Mouse (Mus musculus): ENCODE results near the gene Galnt17. TPM values are rescaled to one million over a fixed set of nuclear protein-coding genes. Genes with fewer than 3 reads are reported as not detected.

The Galnt17 gene
- total RNA-seq, 2 experiments from 2014 or later, result not detected

DNA sequence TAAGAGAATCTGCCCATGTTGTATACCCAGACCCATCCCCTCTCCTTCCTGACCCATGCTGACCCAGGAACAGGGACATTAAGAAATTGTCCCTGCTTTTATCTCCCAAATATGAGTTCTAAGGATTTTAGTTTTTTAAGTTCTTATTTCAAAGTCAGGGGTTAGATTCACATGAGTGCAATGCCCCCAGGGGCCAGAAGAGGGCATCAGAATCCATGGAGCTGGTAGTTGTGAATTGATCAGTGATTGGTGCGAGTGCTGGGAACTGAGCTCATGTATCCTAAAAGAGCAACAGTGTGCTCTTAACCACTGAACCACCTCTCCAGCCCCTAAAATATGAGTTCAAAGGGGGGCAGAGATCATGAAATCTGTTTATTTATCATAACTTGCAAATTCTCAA is 438.4 kb downstream of the Galnt17 start:
- ATAC-seq (replicated peaks; ENCODE audit: low FRiP score, poor library complexity, severe bottlenecking), result no peak

DNA sequence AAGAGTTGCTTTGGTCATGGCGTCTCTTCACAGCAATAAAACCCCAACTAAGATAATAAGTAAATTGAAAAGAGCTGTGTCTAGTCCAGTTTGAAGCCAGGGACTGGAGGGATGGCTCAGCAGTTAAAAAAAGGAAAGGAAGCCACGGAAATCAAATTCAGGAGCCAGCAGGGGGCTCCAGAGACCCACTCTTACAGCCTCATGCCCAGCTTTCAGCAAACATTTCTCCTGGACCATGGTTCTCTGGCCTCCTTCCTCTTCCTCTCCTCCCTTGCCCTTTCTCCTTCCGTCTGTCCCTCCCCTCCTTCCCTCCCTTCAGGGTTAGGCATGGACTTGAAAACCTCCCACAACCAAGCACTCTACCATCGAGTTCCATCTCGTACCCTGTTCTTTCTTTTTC is 446.0 kb downstream of the Galnt17 start:
- ATAC-seq (replicated peaks; ENCODE audit: low FRiP score, poor library complexity, severe bottlenecking), result no peak

DNA sequence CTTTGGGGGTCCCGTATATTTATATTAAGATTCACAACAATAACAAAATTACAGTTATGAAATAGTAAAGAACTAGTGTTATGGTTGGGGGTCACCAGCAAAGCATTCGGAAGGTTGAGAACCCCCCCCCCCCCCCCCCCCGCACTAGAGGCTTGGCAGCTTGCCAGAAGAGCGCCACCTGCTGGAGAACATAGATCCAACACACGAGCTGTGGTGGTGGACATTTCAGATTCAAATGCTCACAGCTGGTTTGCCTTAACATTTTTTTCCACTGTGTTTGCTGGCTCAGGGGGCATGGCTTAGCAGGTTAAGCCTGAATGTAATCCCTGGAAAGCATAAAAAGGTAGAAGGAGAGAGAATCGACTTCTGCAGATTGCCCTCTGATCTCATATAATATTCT is 448.6 kb downstream of the Galnt17 start:
- ATAC-seq (replicated peaks; ENCODE audit: low FRiP score, poor library complexity, severe bottlenecking), result no peak

DNA sequence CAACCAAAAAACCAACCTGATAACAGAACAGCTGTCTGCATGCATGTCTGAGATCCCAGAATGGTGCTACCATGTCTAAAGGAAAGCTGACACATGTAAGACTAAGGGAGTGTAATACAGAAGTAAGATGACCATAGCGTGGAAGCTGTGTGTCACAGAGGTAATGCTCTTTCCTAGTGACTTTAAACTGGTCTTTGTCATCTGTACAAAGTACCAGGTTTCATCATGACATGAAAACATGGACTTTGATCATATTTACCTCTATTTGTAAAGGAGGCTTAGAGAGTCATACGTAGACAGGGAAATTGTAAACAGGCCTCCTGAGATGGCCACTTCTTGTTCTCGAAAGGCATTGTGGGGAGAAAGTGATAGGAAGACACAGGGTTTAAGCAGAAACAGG is 449.6 kb downstream of the Galnt17 start:
- ATAC-seq (replicated peaks; ENCODE audit: low FRiP score, poor library complexity, severe bottlenecking), result no peak

DNA sequence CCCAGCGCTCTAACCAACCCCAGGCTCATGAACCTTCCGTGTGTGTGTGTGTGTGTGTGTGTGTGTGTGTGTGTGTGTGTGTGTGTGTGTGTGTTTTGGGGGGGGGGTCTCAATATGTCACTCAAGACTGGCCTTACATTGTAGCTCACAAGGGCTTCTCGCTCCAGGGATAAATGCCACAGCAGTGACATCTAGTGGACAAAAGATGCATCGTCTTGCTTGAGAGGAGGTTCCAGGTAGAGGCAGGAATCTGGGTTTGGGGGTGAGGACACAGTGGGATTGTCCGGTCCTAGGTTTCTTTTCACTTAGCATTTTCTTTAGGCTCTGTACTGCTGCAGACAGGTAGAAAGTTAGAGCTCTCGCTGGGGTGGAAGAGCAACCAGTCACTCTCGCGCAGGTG is 450.1 kb downstream of the Galnt17 start:
- no peak for ATAC-seq (replicated peaks; ENCODE audit: low FRiP score, poor library complexity, severe bottlenecking)

DNA sequence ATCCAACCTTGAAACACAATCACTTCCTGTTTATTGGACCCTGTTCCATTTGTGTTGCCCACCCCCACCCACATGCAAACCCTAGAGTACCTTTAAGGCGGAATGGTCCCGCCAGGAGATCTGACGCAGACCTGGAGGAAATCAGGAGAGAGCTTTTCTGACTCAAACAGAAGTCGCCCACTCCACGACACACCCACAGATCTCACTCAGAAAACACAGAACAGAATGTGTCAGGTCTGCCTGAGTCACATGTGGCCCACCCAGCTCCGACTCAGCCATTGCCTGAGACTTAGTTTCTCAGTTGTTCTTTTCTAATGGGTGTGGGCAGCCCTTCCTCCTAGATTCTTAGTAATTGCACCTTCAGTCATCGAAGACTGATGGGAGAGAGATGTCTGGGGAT is 453.9 kb downstream of the Galnt17 start:
- ATAC-seq (replicated peaks; ENCODE audit: low FRiP score, poor library complexity, severe bottlenecking), result no peak

DNA sequence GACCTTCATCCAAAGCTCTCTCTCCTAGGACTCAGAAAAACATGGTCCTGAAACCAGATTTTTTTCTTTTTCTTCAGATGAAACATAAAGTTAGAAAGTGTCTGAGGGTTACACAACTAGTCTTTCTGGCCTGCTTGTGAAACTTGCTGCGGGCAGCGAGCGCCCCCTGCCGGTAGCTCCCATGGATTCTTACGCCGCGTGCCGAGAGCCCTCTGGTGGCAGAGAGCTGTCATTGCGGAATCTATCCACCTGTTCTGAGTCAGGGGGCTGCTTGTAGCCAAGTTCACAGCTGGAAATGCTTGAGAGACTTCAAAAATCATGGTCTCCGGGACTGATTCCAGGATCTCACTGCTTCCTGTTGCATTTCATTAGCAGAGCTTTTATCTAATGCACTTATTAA is 454.9 kb downstream of the Galnt17 start:
- ATAC-seq (replicated peaks; ENCODE audit: low FRiP score, poor library complexity, severe bottlenecking), result no peak

DNA sequence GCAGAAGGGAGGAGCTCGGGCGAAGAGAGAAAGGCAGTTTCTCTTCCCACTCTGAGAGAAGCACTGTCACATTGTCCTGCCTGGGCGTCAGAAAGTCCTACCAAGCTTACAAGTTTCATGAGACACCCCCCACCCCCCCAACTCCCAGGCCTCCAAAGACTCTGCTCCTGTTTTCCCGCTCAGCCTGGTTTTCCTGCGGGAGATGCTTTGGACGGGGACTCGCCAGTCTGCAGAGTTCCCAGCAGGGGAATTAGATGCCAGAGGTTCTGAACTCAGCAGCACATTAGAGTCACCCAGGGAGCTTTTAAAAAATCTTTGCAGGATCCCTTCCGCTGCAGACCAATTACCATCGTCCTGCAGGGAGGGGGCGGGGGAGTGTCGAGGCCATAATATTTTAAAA is 456.1 kb downstream of the Galnt17 start:
- no peak for ATAC-seq (replicated peaks; ENCODE audit: low FRiP score, poor library complexity, severe bottlenecking)

DNA sequence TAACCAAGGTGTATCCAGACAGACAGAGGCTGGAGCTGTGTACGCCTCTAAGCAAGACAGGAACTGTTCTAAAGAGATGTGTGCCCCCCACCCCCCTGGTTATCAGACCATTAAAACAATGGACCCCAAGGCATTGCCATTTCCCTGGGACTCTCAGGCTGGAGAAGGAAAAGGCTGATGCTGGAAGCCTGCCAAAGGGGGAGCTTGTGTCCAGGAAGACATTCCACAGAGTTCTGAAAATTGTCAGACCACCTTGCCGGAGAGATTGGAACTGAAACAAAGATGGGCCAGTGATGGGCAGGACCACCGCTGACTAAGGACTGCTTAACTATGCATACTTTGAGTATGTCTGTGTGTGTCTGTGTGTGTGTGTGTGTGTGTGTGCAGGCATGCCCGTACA is 458.7 kb downstream of the Galnt17 start:
- no peak for ATAC-seq (replicated peaks; ENCODE audit: low FRiP score, poor library complexity, severe bottlenecking)

DNA sequence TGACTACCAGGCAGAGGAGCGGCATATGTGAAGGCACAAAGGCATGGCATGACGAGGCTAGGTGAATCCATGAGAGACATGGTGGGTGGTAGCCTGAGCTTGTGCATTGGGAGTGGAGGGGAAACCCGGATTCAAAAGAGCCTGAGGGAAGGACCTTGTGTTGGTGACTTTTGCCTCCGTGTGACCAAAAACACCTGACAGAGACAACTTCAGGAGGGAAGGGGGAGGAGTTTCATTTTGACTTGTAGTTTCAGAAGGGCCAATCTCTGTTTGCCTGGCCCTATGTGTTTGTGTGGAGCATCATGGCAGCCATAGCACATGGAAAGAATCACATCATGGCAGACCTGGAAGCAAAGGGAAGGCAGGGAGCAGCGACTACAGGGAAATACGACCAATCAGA is 459.7 kb downstream of the Galnt17 start:
- no peak for ATAC-seq (replicated peaks; ENCODE audit: low FRiP score, poor library complexity, severe bottlenecking)

DNA sequence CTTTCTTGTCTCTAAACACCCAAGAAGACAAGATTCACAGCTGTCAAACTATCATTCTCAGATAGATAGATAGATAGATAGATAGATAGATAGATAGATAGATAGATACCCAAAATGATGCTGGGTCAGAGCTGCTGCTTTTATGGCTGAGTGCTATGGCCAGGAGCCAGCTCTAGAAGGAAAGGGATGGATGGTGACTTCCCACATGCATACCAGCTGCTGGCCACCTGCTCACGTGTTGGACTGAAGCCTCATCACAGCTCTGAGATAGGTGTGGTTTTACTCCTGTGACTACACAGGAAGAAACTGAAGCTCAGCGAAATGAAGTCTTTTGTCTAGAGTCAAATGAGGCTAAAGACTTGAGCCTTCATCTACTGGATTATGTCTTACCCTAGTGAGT is 482.5 kb downstream of the Galnt17 start:
- ATAC-seq (replicated peaks; ENCODE audit: low FRiP score, poor library complexity, severe bottlenecking), result no peak

Measured in erythroid progenitor cell, adult 5-6 weeks (primary cell).